Mouse (Mus musculus) mature B cell (primary cell): ENCODE data around the gene Tlx3.

Source experiments
- in situ Hi-C: fragments of 300-500 bp; cut with MboI; formaldehyde crosslinking; loops from 2 replicates; pipeline ENCODE4 v1.14.3; 2019

The Tlx3 gene

GRCm38 (mm10) chr11:33197133-33197514 lies 6.3 kb downstream of the Tlx3 start:
- in situ Hi-C loops, result no loop called here

- in situ Hi-C loops, result no loop called here
Measured at GRCm38 (mm10) chr11:33196447-33197132, 6.8 kb downstream of the Tlx3 start.

- in situ Hi-C loops, result no loop called here
Measured at GRCm38 (mm10) chr11:33195531-33196446, 7.6 kb downstream of the Tlx3 start.

- in situ Hi-C loops, result no loop called here
Measured at GRCm38 (mm10) chr11:33195061-33195460, 8.3 kb downstream of the Tlx3 start.

- in situ Hi-C loops, result no loop called here
Measured at GRCm38 (mm10) chr11:33193695-33194094, 9.7 kb downstream of the Tlx3 start.

GRCm38 (mm10) chr11:33181804-33182203 lies 21.6 kb downstream of the Tlx3 start:
- in situ Hi-C loops, result no loop called here

GRCm38 (mm10) chr11:33180701-33181116 lies 22.7 kb downstream of the Tlx3 start:
- in situ Hi-C loops, result no loop called here

- in situ Hi-C loops, result no loop called here
Measured at GRCm38 (mm10) chr11:33179802-33180201, 23.6 kb downstream of the Tlx3 start.

GRCm38 (mm10) chr11:33176525-33177245 lies 26.7 kb downstream of the Tlx3 start:
- in situ Hi-C loops, result no loop called here

- in situ Hi-C loops, result no loop called here
Measured at GRCm38 (mm10) chr11:33175768-33176167, 27.6 kb downstream of the Tlx3 start.

GRCm38 (mm10) chr11:33170489-33170888 lies 32.9 kb downstream of the Tlx3 start:
- in situ Hi-C loops, result no loop called here

- in situ Hi-C loops, result no loop called here
Measured at GRCm38 (mm10) chr11:33162998-33163506, 40.3 kb downstream of the Tlx3 start, which contains the start of gene Npm1. Npm1 (minus strand) TSS chr11:33163206.

GRCm38 (mm10) chr11:33162211-33162997 lies 41.0 kb downstream of the Tlx3 start:
- in situ Hi-C loops, result no loop called here

GRCm38 (mm10) chr11:33159741-33160140 lies 43.6 kb downstream of the Tlx3 start:
- in situ Hi-C loops, result no loop called here

GRCm38 (mm10) chr11:33157453-33158196 lies 45.8 kb downstream of the Tlx3 start:
- in situ Hi-C loops, result no loop called here

- in situ Hi-C loops, result no loop called here
Measured at GRCm38 (mm10) chr11:33156436-33157015, 46.9 kb downstream of the Tlx3 start.

- in situ Hi-C loops, result no loop called here
Measured at GRCm38 (mm10) chr11:33154459-33154858, 48.9 kb downstream of the Tlx3 start.

GRCm38 (mm10) chr11:33152997-33153396 lies 50.4 kb downstream of the Tlx3 start:
- in situ Hi-C loops, result no loop called here

GRCm38 (mm10) chr11:33151780-33152145 lies 51.6 kb downstream of the Tlx3 start:
- in situ Hi-C loops, result no loop called here

GRCm38 (mm10) chr11:33151128-33151779 lies 52.1 kb downstream of the Tlx3 start:
- in situ Hi-C loops, result no loop called here
